Mouse (Mus musculus) lung, adult 2 months (tissue): ENCODE data around the gene Vsig2. TPM values are rescaled to one million over a fixed set of nuclear protein-coding genes. Genes with fewer than 3 reads are reported as not detected.

Experiments
- DNase-seq: peaks from one replicate; pipeline ENCODE4 v3.0.0; 2022
- H3K4me1 ChIP-seq: fragments of 200-500 bp; 2 replicates; pipeline ENCODE4 v1.6.1; 2011; ENCODE audit warnings: low read length; ENCODE audit not compliant: control insufficient read depth, insufficient read depth
- H3K4me3 ChIP-seq: fragments of 200-500 bp; replicated peaks from 2 replicates; pipeline ENCODE3; 2011; ENCODE audit warnings: low read depth, mild to moderate bottlenecking, control low read depth, low read length; ENCODE audit errors: extremely low read depth
- CTCF ChIP-seq: fragments of 200-500 bp; IDR thresholded peaks from 2 replicates; pipeline ENCODE4 v1.5.1; 2011; ENCODE audit warnings: mild to moderate bottlenecking, low read length, control low read depth; ENCODE audit not compliant: insufficient read depth
- POLR2A ChIP-seq: fragments of 200-500 bp; IDR thresholded peaks from 2 replicates; pipeline ENCODE4 v1.6.1; 2011; ENCODE audit warnings: low read depth, mild to moderate bottlenecking, control low read depth, low read length, borderline replicate concordance; ENCODE audit errors: extremely low read depth
- WGBS: fragments of 180-500 bp; shearing (Covaris S2); methylation state at CpG from one replicate; pipeline ENCODE4 v1.1.7; 2018; 5-methylcytosine and 5-hydroxymethylcytosine counted together
- polyA plus RNA-seq: library from polyadenylated mRNA; depleted of rRNA; stranded (reverse); fragments of >200 nt; gene quantifications from 2 replicates; pipeline ENCODE4 v1.2.3, GENCODE M21; 2012

The Vsig2 gene
- polyA plus RNA-seq, 1 experiment: 60.7 TPM

DNA sequence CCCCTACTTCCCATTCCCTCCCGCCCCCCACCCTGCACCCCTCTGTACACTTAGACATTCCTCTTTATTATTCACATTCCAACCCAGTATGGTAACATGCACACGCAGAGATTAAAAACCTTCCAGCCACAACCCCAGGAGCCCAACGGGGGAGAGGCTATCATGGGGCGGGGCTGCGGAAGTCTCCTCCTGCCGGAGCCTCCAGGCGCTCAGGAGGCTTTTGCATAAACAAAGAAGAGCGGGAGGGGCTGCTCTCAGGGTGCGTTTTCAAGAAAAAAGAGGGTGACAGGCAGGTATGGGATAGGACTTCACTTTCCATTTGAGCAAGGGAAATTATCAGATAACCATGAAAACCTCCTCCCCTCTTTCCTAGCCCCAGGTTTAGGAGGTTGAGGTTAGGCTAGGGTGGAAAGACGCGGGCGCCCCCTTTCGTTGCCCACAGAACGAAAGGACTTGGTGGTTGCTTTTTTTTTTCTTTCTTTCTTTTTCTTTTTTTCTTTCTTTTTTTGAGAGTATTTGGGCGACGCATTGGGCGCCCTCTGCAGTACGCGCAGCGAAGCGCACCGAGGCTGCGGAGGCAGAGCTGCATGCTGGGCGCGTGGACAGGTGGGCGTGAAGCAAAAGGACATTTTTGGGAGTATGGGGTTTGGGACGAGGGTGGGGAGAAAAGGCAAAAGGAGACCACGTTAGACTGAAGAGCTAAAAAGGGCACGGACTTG, 5.6 kb downstream of the Vsig2 start:
- WGBS: 6% methylated on average over 29 of the region's 29 CpGs
- TF ChIP-seq POLR2A (no peak), CTCF (peak; percentile 61)
- Histone ChIP-seq H3K4me1 (peaks cover 25% of the 10 kb centered on the region), H3K4me3 (peak overlapping the region; percentile 40)
- DNase-seq: peak; percentile 69

DNA sequence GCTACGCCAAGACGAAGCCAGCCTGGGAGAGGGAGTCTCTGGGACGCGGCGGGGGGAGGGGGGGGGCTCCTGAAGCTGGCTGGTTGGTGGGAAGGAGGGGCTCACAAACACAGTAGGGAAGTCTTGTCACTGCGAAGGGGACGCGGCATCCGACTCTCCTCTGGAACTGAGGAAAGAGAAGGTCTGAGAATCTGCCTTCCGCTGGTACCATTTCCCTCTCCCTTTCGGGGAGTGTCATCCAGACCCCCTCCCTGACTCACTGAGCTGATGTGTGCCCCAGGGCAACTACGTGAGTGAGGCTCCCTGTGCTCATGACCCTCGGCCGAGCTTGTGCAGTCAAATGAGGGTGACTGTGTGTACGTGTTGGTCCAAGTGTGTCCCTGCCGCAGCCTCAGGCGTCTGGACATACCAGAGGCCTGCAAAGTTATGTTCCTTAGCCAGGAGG, 6.1 kb downstream of the Vsig2 start:
- Histone ChIP-seq H3K4me1 (peaks cover 21% of the 10 kb centered on the region), H3K4me3 (no peak overlapping the region)
- no peak for TF ChIP-seq CTCF
- peak; percentile 30; the same call in 1 of the 2 replicates for TF ChIP-seq POLR2A
- DNase-seq: no peak
- 37% methylated on average over 17 of the region's 17 CpGs for WGBS

DNA sequence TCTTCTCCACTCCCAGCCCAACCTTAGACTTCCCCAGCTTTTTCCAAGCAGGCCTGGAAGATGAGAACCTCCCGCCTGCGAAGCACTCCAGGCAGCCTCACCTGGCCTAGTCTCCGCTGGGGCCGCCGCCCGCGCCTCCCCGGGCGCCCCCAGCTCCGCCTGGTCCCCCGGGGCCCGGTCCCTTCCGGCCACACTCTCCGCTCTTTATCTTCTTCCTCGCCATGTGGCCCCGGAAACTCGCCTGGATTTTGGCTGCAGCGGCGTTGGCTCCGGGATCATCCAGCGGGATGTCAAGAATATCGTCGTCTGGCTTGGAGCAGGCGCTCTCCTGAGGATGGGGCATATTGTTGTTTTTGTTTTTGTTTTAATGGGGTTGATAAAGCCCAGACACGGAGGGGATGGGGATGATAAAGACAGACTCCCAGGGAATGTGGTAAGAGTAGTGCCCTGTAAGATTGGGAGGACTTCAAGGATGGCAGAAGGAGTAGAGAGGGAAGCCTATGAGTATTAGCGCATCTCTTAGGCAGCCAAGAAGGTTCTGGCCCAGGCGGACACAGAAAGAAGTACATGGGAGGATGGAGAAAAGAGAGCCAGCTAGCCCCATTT, 6.9 kb downstream of the Vsig2 start:
- H3K4me1 ChIP-seq: peaks cover 19% of the 10 kb centered on the region
- 52% methylated on average over 27 of the region's 27 CpGs for WGBS
- H3K4me3 ChIP-seq: no peak overlapping the region
- no peak for DNase-seq
- TF ChIP-seq CTCF: no peak
- TF ChIP-seq POLR2A: no peak

DNA sequence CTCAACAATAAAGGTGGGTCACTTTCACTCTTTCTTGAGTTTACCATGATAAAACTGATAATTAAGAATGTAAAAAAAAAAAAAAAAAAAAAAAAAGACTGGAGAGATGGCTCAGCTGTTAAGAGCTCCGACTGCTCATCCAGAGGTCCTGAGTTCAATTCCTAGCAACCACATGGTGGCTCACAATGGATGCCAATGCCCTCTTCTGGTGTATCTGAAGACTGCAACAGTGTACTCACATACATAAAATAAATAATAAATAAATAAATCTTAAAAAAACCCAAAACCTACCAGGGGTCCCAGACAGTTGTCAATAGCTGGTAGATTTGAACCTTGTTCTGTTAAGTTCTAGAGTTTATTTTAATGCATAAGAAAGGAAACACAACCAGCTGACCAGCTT, 7.8 kb downstream of the Vsig2 start:
- 46% methylated on average over 1 of the region's 1 CpGs for WGBS
- Histone ChIP-seq H3K4me3 (no peak overlapping the region), H3K4me1 (peaks cover 13% of the 10 kb centered on the region)
- no peak for TF ChIP-seq CTCF
- TF ChIP-seq POLR2A: no peak
- DNase-seq: no peak

DNA sequence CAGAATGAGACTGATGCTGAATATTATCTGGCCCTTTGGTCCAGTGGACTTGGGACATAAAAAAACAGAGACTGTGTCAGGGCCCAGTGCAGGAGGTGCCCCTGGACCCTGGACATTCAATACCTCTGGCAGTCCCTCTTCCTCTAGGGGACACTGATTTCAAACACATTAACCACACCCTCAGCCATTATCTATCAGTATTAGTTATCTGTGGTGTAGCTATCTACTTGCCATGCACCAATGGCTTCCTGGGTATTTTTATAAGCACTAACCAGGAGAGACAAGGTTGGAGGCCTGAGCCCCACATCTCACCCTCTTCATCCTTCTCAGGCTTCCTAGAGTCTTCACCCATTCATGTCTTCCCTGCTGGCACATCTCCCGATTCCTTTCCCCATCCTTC, 11.4 kb downstream of the Vsig2 start:
- H3K4me3 ChIP-seq: no peak overlapping the region
- 74% methylated on average over 1 of the region's 1 CpGs for WGBS
- no peak for DNase-seq
- H3K4me1 ChIP-seq: peaks cover 3% of the 10 kb centered on the region; the same call in 1 of the 2 replicates
- no peak for TF ChIP-seq CTCF

DNA sequence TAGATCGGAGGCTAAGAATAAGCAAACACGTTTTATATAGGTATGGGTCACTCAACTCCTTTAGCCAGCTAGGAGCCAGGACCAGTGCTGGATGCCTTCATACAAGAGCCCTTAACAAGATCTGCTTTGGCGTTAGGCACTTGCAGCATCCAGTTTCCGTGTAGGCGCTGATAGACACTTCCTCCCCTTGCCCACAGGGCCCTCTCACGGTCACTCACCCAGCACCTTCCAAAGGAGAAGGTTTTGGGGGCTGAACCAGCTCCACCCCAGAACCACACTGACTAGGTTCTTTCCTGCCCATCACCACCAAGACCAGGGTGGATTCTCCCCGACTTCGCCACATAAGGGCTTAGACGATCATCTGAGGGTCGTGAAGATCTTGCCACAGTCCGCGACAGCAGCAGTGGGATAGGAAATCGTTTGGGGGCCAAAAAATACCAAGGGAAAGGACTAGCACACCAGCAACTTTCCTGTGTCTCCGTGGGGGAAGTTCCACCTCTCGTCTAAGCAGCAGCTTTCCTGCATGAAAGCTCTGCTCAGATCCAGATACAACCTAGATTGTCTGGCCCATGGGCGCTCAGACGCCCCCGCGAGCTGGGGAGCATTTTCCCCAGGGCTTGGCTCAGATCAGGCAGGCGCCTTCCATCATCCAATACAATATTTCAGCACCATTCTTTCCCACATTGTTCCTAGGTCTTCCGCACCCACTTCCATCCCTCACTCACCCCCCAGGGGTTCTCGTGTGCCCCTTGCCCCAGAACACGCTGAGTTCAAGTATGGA, 12.9 kb downstream of the Vsig2 start:
- H3K4me3 ChIP-seq: peak overlapping the region; percentile 48
- peaks cover 3% of the 10 kb centered on the region; the same call in 1 of the 2 replicates for H3K4me1 ChIP-seq
- TF ChIP-seq CTCF (no peak), POLR2A (no peak)
- WGBS: 2% methylated on average over 23 of the region's 23 CpGs
- DNase-seq: no peak

DNA sequence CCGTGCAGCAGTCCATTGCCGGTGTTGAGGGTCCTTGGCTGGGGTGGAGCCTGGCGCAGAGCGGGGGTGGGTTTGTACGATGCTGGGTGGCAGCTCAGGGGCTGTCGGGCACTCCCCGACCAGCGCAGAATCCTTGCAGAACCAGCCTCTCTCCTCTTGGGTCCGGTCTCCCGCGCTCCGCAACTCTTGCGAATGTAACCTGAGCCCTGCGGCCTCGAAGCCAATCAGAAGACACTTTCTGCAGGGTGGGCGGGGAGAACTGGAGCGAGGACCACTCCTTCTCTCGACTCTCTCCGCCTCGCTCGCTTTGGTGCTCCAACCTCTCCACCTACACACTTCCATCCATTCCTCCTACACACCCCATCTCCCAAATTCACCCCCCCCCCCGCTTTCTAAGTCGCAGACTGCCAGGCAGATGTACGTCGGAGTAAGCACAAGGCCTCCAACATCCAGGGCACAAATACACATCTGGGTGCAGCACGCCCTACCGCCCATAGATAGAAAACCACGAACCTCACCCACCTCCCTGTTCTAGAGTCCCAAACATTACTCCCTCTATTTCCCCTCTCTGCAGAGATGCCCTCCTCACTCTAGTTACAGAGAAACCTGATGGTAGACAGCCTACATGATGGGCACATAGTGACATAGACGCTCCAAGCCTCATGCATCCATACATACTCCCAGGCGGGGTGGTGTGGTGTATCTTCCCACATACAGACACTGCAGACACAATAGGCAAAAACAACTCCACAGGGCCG, 13.7 kb downstream of the Vsig2 start, which contains the start of gene Nrgn:
Gene Nrgn (minus strand): TSS at position 369 of the 758 bp plus-strand sequence.
- peak; percentile 75 for DNase-seq

DNA sequence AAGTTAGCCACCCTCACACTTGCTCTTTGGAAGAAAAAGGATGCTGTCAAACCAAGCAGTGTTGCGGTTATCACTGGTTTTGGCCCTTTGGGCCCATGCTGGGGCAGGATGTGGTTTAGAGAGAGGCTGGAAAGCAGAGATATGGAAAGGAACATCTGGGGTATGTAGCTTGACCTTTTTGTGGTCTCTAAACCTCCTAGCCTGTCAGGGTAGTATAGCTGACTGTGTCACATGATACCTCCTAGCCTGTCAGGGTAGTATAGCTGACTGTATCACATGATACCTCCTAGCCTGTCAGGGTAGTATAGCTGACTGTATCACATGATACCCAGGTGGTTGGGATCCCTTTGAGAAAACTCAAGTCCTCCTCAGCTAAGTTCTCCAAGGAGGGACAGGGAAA, 15.2 kb downstream of the Vsig2 start:
- H3K4me1 ChIP-seq: peaks cover 3% of the 10 kb centered on the region; the same call in 1 of the 2 replicates
- TF ChIP-seq CTCF (no peak), POLR2A (no peak)
- 73% methylated on average over 1 of the region's 1 CpGs for WGBS
- H3K4me3 ChIP-seq: no peak overlapping the region
- no peak for DNase-seq

More for the DNA sequence above, 13.7 kb downstream of the Vsig2 start, which contains the start of gene Nrgn:
- peak within 1 kb of the TSS; percentile 48 for H3K4me3 ChIP-seq
- TF ChIP-seq POLR2A (no peak), CTCF (no peak)
- 5% methylated on average over 31 of the region's 31 CpGs for WGBS
- peaks cover 3% of the 10 kb centered on the region; the same call in 1 of the 2 replicates for H3K4me1 ChIP-seq
